Mouse (Mus musculus): ENCODE results near the gene Tkt. TPM values are rescaled to one million over a fixed set of nuclear protein-coding genes. Genes with fewer than 3 reads are reported as not detected.

The Tkt gene
- 100 to 1,000 TPM; 150 to 186 TPM for polyA plus RNA-seq (2012; fragmentation: generic; extraction: Trizol)

GRCm38 (mm10) chr14:30548131-30548720, at the start of gene Tkt:
Tkt (plus strand) TSS chr14:30548359.

Other genes starting within 250 kb of the Tkt start
- 1 to 10 TPM in 1 of 2 experiments, under 1 TPM in 1; 0.69 to 8.2 TPM for gene Dcp1a, start 68.8 kb upstream of the Tkt start, polyA plus RNA-seq (2012; fragmentation: generic; extraction: Trizol)
- not detected for gene Cacna1d, start 56.9 kb upstream of the Tkt start, polyA plus RNA-seq (2012; fragmentation: generic; extraction: Trizol)
- 10 to 100 TPM in 1 of 2 experiments, 1 to 10 TPM in 1; 6.6 to 37.3 TPM for gene Prkcd, start 77.9 kb downstream of the Tkt start, polyA plus RNA-seq (2012; fragmentation: generic; extraction: Trizol)
- gene Rft1, start 106.0 kb downstream of the Tkt start, polyA plus RNA-seq (2012; fragmentation: generic; extraction: Trizol): 10 to 100 TPM in 1 of 2 experiments, 1 to 10 TPM in 1; 7.1 to 18.1 TPM
- gene Sfmbt1, start 166.5 kb downstream of the Tkt start, polyA plus RNA-seq (2012; fragmentation: generic; extraction: Trizol): 1 to 10 TPM in 1 of 2 experiments, under 1 TPM in 1; 0.70 to 2.8 TPM

Measured in C3H10T1/2 (cell line).